Mouse (Mus musculus) midbrain, embryonic 15.5 days (tissue): ENCODE results near the gene Cdh20. TPM values are rescaled to one million over a fixed set of nuclear protein-coding genes. Genes with fewer than 3 reads are reported as not detected.

Experiments
- ATAC-seq: fragments of 200-750 bp; cut with Nextera tagmentation; replicated peaks from 2 replicates; pipeline ENCODE4 v1.8.0; 2017; ENCODE audit warnings: moderate TSS enrichment
- H3K27ac ChIP-seq: fragments of 300-500 bp; sonication (generic); 2 replicates; pipeline ENCODE4 v1.5.1; 2015; ENCODE audit warnings: mild to moderate bottlenecking, inconsistent platforms
- H3K27me3 ChIP-seq: fragments of 300-500 bp; sonication (generic); replicated peaks from 2 replicates; pipeline ENCODE4 v1.6.1; 2015; ENCODE audit warnings: inconsistent platforms
- H3K36me3 ChIP-seq: fragments of 300-500 bp; sonication (generic); replicated peaks from 2 replicates; pipeline ENCODE4 v1.6.1; 2015; ENCODE audit warnings: inconsistent platforms
- H3K4me1 ChIP-seq: fragments of 300-500 bp; sonication (generic); 2 replicates; pipeline ENCODE4 v1.6.1; 2015; ENCODE audit warnings: inconsistent platforms
- H3K4me2 ChIP-seq: fragments of 300-500 bp; sonication (generic); 2 replicates; pipeline ENCODE4 v1.6.1; 2015; ENCODE audit warnings: inconsistent platforms, mild to moderate bottlenecking, moderate library complexity
- H3K4me3 ChIP-seq: fragments of 300-500 bp; sonication (generic); 2 replicates; pipeline ENCODE4 v1.5.1; 2015; ENCODE audit warnings: mild to moderate bottlenecking, inconsistent platforms
- H3K9ac ChIP-seq: fragments of 300-500 bp; sonication (generic); 2 replicates; pipeline ENCODE4 v1.6.1; 2015; ENCODE audit warnings: mild to moderate bottlenecking, inconsistent platforms
- H3K9me3 ChIP-seq: fragments of 300-500 bp; sonication (generic); 2 replicates; pipeline ENCODE4 v1.6.1; 2016; ENCODE audit warnings: inconsistent platforms
- WGBS: fragments of 180-500 bp; shearing (Covaris S2); methylation state at CpG from one replicate; pipeline ENCODE4 v1.1.7; 2015; ENCODE audit warnings: mixed read lengths; 5-methylcytosine and 5-hydroxymethylcytosine counted together
- polyA plus RNA-seq: library from polyadenylated mRNA; unstranded; fragments of >200 nt; fragmentation: Nextera tagmentation; extraction: Ambion mirVana; gene quantifications from 2 replicates; pipeline ENCODE4 v1.2.1, GENCODE M21; 2015

The Cdh20 gene
- polyA plus RNA-seq, 1 experiment from 2014 or later = 2.6 TPM

DNA sequence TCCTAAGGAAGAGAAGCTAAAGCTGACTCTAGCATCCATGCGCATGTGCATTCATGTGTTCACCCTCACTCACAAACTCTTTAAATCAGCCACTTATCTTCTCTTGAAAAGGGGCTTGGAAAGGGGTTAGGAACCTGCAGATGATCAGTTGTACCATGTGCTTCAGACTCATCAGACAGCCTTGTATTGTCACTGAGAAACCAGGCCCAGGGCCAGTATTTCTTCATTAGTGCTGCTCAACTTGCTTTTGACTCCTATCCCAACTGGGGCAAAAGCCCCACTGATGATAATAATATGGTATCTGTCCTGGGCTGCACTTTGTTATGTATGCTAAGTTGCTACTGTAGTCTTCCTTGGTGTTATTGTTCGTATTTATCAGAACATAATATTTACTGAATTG is 38.9 kb downstream of the Cdh20 start:
- no peak for ATAC-seq
- Histone ChIP-seq H3K9ac (no peak overlapping the region), H3K9me3 (no peaks in the 10 kb centered on the region), H3K27ac (no peak overlapping the region), H3K4me2 (no peak overlapping the region), H3K4me3 (no peak overlapping the region), H3K27me3 (no peaks in the 10 kb centered on the region), H3K4me1 (no peaks in the 10 kb centered on the region), H3K36me3 (no peaks in the 10 kb centered on the region)
- WGBS = 92% methylated on average over 2 of the region's 2 CpGs

DNA sequence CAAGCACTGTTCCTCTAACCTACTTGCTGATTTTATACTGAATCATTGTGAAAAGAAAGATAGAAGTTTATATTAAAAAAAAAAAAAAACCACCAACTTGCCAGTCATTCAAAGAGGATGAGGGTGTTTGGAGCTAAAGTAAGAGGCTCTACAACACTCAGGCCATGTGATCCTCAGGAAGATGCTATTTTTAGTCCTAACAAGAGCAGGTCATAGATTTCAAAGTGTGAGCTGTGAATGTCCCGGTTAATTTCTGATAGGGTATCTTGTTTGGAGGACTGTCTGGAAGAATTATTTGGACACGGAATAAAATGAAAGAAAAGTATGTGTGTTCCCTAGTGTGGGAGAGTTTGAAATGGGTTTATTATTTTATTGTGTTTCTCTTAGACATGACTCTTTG is 49.2 kb downstream of the Cdh20 start:
- ATAC-seq = no peak
- WGBS = 89% methylated on average over 2 of the region's 2 CpGs
- H3K9me3 ChIP-seq = no peaks in the 10 kb centered on the region

DNA sequence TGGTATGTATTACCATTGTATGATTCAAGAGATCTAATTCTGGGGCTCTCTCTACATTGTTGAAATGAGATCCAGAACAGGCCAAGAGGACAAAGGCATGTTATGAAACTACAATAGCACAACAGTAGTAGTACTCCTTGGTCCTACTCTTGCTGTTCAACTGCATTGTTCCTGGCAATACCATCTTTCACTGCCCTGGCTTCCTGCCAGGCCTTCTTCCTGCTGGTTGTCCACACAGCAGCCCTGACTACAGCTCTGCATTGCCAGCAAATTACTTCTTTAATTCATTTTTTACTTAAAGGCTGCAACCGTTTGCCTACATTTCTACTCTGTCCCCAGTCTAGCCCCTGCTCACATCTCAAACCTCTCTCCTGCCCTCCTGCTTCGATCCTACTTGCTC is 59.8 kb downstream of the Cdh20 start:
- Histone ChIP-seq H3K9ac (no peak overlapping the region), H3K27ac (no peak overlapping the region), H3K36me3 (no peaks in the 10 kb centered on the region), H3K27me3 (no peaks in the 10 kb centered on the region), H3K4me2 (no peak overlapping the region), H3K4me1 (no peaks in the 10 kb centered on the region), H3K9me3 (no peaks in the 10 kb centered on the region), H3K4me3 (no peak overlapping the region)
- WGBS = 88% methylated on average over 2 of the region's 2 CpGs
- ATAC-seq = no peak

More for the DNA sequence above, 49.2 kb downstream of the Cdh20 start:
- Histone ChIP-seq H3K27ac (no peak overlapping the region), H3K4me3 (no peak overlapping the region), H3K4me2 (no peak overlapping the region), H3K27me3 (no peaks in the 10 kb centered on the region), H3K9ac (no peak overlapping the region), H3K4me1 (no peaks in the 10 kb centered on the region), H3K36me3 (no peaks in the 10 kb centered on the region)

DNA sequence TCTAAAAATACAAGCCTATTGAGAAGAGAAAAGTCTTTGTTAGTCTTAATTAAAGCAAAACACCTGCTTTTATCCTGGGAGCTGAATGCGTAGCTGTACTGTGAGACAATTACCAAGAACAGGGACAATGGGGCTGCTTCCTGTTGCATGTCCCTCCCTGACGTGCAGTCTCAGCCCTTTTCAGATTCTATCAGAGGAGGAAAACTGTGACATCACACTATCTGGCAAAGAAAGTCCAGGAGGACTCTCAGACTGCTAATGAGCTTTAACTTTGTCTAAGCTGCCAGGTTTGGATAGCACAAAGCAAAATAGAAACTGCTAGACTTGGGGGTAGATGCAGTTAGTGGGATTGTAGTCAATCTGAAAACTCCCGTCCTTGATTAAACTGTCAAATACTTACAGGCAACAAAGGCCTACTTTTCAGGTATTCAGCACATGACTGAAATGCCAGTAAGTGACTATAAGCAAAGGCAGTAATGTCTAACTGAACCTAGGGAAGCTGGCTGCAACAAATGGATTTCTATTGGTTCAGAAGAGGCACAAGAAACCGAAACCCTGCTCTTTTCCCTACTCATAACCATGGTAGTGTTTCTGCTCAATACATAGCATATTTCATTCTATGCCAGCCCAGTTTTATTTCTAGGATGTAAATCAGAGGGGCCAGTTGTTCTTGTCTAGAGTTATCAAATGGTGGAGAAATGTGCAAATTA is 70.0 kb downstream of the Cdh20 start:
- H3K4me1 ChIP-seq = peaks cover 5% of the 10 kb centered on the region; the same call in 1 of the 2 replicates
- H3K4me2 ChIP-seq = no peak overlapping the region
- H3K27me3 ChIP-seq = no peaks in the 10 kb centered on the region
- 29% methylated on average over 4 of the region's 4 CpGs for WGBS
- H3K9me3 ChIP-seq = no peaks in the 10 kb centered on the region
- H3K9ac ChIP-seq = no peak overlapping the region
- H3K27ac ChIP-seq = 0 out of 2 replicates have a peak overlapping the region, but pooled peaks have one; percentile 11
- no peak overlapping the region for H3K4me3 ChIP-seq
- ATAC-seq = peak; percentile 66; the same call in 1 of the 2 replicates
- H3K36me3 ChIP-seq = no peaks in the 10 kb centered on the region

DNA sequence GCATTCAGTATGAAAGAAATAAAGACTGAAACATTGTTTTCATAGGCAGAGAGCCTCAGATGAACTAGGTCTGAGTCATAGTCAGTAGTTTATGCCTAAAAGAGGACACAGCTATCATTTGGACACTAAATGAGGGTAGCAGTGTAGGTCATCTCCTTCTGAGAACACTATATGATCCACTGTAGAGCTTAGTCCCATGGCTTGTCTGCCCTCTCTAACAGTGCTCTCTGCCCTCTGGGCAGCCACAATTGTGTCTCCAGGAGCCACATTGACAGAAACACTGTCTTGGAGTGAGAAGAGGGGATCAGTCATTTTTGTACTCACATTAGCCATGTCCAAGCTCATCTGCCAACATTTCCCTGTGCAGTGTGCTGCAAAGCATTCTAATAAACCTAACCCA is 70.7 kb downstream of the Cdh20 start:
- Histone ChIP-seq H3K9ac (no peak overlapping the region), H3K4me3 (no peak overlapping the region), H3K27me3 (no peaks in the 10 kb centered on the region), H3K36me3 (no peaks in the 10 kb centered on the region), H3K4me2 (no peak overlapping the region), H3K4me1 (peaks cover 5% of the 10 kb centered on the region; the same call in 1 of the 2 replicates), H3K9me3 (no peaks in the 10 kb centered on the region), H3K27ac (0 out of 2 replicates have a peak overlapping the region, but pooled peaks have one; percentile 11)
- no peak for ATAC-seq

DNA sequence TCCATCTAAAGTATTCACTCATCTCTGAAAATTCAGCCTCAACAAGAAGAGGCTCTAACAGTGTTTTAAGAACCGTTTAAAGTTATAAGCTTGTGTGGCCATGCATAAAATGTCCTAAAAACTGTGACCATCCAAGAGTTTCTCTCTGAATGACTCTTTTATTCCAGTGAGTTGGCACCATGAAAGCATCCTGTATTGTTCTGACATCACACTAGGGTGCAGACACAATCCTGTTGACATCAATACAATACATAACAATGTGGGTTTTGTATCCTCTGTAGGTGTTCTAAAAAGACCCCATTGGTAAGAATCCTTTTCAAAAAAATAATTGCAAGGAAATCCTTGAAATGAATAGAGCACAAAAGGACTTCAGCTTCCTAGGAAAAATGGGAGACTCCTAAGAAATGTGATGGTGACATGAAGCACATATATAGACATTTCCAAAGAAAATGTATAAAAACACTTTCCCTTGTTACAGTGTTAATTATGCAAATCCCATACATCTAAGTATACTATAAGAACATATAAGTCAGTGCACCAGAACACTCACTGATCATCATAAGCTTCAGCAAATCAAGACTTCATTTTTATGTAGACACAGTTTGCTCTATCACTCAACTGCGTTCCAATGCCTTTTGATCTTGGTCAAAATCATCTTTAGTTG is 80.1 kb downstream of the Cdh20 start:
- Histone ChIP-seq H3K9me3 (no peaks in the 10 kb centered on the region), H3K27ac (no peak overlapping the region), H3K4me3 (no peak overlapping the region), H3K4me1 (no peaks in the 10 kb centered on the region), H3K36me3 (no peaks in the 10 kb centered on the region), H3K4me2 (no peak overlapping the region), H3K27me3 (no peaks in the 10 kb centered on the region), H3K9ac (no peak overlapping the region)
- no peak for ATAC-seq
- 10% methylated on average over 2 of the region's 2 CpGs for WGBS

DNA sequence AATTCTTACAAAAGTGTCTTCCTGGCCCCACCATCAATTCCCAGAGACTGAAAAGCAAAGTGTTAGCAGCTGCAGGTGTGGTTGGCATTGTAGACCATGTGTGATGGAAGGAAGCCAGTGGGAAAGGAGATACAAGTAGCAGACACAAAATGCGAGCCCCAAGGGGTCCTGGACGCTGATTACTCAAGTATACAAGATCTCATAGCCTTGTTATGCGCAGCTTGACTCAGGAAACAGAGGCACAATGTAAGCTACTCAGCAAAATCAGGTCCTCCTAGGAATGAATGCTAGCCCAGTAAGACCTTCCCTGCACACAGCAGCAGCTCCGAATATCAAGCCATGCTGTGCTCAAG is 80.6 kb downstream of the Cdh20 start:
- no peak overlapping the region for H3K4me3 ChIP-seq
- no peak overlapping the region for H3K9ac ChIP-seq
- no peaks in the 10 kb centered on the region for H3K9me3 ChIP-seq
- H3K4me2 ChIP-seq = no peak overlapping the region
- H3K36me3 ChIP-seq = no peaks in the 10 kb centered on the region
- H3K27me3 ChIP-seq = no peaks in the 10 kb centered on the region
- WGBS = 9% methylated on average over 4 of the region's 4 CpGs
- ATAC-seq = no peak
- H3K27ac ChIP-seq = no peak overlapping the region
- no peaks in the 10 kb centered on the region for H3K4me1 ChIP-seq

DNA sequence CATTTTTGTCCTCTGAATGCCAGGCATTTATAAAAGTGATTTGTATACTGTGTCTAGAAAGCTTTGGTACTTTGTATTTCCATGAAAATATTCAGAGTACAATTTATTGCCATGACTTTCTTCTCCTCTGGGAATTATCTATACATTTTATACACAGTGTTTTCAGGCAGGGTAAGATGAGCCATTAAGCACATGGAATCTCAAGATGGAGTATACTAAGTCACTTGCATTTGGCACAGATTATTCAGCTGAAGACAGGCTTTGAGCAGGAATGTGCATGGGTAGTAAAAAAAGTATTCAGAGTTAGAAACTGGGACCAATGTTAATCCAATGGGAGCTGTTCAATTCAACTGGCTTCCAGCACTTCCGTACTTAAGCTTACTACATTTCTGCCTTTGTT is 109.1 kb downstream of the Cdh20 start:
- H3K9ac ChIP-seq = no peak overlapping the region
- no peaks in the 10 kb centered on the region for H3K36me3 ChIP-seq
- H3K4me3 ChIP-seq = no peak overlapping the region
- ATAC-seq = no peak
- no peaks in the 10 kb centered on the region for H3K27me3 ChIP-seq
- H3K9me3 ChIP-seq = no peaks in the 10 kb centered on the region
- H3K4me2 ChIP-seq = no peak overlapping the region
- 65% methylated on average over 1 of the region's 1 CpGs for WGBS
- H3K4me1 ChIP-seq = no peaks in the 10 kb centered on the region
- H3K27ac ChIP-seq = no peak overlapping the region

DNA sequence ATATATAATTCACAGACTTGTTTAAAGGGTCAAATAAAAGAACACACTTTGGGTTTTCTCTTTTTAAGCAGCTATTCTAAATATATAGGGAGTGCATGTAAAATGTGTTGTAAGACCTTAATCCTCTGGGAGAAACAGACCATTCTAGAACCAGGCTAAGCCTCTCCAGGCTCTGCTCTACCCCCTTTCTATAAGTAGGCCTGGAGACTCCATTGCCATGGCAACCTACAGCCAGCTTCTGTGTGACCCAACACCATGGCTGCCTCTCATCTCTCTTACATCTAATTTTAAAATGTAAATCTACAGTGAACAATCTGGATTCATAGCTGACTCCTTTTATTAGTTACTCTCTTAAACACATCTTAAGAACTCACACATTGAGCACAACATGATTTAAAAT is 133.5 kb downstream of the Cdh20 start:
- no peaks in the 10 kb centered on the region for H3K4me1 ChIP-seq
- H3K9ac ChIP-seq = no peak overlapping the region
- no peak for ATAC-seq
- H3K4me2 ChIP-seq = no peak overlapping the region
- H3K9me3 ChIP-seq = no peaks in the 10 kb centered on the region
- H3K27me3 ChIP-seq = no peaks in the 10 kb centered on the region
- H3K36me3 ChIP-seq = no peaks in the 10 kb centered on the region
- H3K27ac ChIP-seq = no peak overlapping the region
- H3K4me3 ChIP-seq = no peak overlapping the region

DNA sequence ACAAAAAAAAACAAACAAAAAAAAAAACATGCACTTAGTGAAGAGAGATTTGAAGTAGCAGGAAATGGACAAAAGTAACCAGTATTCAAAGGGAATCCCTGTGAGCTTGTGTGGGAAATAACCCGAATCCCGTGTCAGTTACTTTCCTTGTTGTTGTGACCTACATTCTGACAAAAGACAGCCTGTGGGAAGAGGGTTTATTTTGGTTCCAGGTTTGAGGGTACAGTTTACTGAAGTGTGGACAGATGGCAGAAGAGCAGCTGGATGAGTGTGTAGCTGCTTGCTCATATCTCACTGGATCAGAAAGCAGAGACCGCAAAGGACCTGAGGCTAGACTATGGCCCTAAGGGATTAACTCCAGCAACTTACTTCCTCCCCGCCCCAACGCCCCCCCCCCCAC is 135.1 kb downstream of the Cdh20 start:
- no peaks in the 10 kb centered on the region for H3K36me3 ChIP-seq
- no peaks in the 10 kb centered on the region for H3K9me3 ChIP-seq
- no peak overlapping the region for H3K27ac ChIP-seq
- H3K4me2 ChIP-seq = no peak overlapping the region
- no peak overlapping the region for H3K4me3 ChIP-seq
- no peak overlapping the region for H3K9ac ChIP-seq
- no peak for ATAC-seq
- H3K27me3 ChIP-seq = no peaks in the 10 kb centered on the region
- H3K4me1 ChIP-seq = no peaks in the 10 kb centered on the region
- 72% methylated on average over 5 of the region's 5 CpGs for WGBS

DNA sequence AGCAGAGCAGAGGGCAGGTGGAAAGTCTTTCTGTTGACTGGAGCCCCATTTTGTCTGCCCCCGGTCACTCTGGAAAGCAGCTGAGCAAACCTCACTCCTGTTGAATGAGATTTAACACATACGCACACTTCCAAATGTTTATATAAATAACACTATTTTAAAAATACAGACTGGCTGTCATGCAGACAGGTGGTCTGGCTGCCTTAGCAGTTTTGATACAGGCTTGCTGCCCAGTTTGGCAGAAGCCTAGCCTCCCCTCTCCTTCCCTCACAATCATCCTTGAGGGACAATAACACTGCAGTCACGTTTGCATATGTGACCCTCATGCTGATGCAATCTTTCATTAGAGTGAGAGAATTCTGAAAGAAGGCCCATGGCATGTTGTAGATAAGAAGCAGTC is 144.1 kb downstream of the Cdh20 start:
- no peak overlapping the region for H3K27ac ChIP-seq
- no peak overlapping the region for H3K4me2 ChIP-seq
- no peak for ATAC-seq
- no peak overlapping the region for H3K4me3 ChIP-seq
- H3K36me3 ChIP-seq = no peaks in the 10 kb centered on the region
- H3K27me3 ChIP-seq = no peaks in the 10 kb centered on the region
- H3K9me3 ChIP-seq = no peaks in the 10 kb centered on the region
- whole genome bisulfite sequencing = 47% methylated on average over 3 of the region's 3 CpGs
- no peak overlapping the region for H3K9ac ChIP-seq
- 0 out of 2 replicates have a peak, but pooled peaks cover 2% of the 10 kb centered on the region for H3K4me1 ChIP-seq

DNA sequence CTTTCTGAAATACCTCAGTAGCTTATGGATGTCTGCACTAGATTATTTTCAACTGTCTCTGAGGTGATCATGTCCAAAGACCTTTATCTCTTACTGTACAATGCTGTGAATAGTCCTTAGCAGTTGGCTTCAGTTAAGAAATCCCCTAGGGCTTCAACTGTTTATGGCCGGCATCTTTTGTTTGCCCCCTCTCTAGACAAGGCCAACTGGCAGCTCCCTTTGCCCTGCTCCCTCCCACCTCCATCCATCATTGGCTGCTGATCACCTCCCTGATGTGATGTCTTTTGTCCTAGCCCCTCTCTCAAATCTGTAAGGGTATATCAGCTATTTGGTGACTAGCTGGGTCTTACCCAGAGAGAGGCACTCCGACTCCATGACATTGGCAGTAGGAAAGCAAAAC is 148.2 kb downstream of the Cdh20 start:
- Histone ChIP-seq H3K9me3 (no peaks in the 10 kb centered on the region), H3K27ac (no peak overlapping the region), H3K4me1 (0 out of 2 replicates have a peak, but pooled peaks cover 3% of the 10 kb centered on the region), H3K4me2 (no peak overlapping the region), H3K36me3 (no peaks in the 10 kb centered on the region), H3K9ac (no peak overlapping the region), H3K4me3 (no peak overlapping the region), H3K27me3 (0 out of 2 replicates have a peak, but pooled peaks cover 2% of the 10 kb centered on the region)
- no peak for ATAC-seq
- WGBS = 18% methylated on average over 2 of the region's 2 CpGs

DNA sequence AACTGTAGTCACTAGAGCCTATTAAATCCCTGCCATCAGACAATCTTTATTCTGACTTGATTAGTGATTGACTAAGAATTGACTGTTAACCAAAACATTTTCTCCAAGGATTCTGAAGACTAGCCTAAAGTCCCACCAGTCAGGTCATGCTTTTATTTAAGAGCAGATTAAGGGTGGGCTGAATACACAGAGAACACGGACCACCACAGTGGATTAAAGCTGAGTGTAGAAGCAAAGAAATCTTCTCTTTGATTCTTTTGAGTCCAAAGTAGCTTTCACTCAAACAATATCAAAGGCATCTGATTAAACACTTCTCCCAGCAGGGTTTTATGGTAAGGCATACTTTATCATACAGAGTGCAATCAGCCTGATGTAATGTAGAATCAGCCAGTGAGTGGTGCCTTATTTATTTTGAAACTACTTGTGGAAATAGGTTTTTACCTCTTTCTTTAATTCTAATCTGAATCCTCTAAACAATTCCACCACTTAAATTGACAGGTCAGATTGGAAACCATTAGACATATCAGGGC is 149.0 kb downstream of the Cdh20 start:
- Histone ChIP-seq H3K9ac (no peak overlapping the region), H3K4me1 (0 out of 2 replicates have a peak, but pooled peaks cover 3% of the 10 kb centered on the region), H3K36me3 (no peaks in the 10 kb centered on the region), H3K9me3 (no peaks in the 10 kb centered on the region), H3K27me3 (0 out of 2 replicates have a peak, but pooled peaks cover 2% of the 10 kb centered on the region), H3K27ac (no peak overlapping the region), H3K4me3 (no peak overlapping the region), H3K4me2 (no peak overlapping the region)
- WGBS = 6% methylated on average over 1 of the region's 1 CpGs
- no peak; the same call in 1 of the 2 replicates for ATAC-seq
